Mouse (Mus musculus) ES-Bruce4 (cell line): Measurements from ENCODE around the gene Map3k7cl.

ENCODE experiments used
- CTCF ChIP-seq: IDR thresholded peaks from one replicate; pipeline ENCODE4 v1.8.1; 2011; ENCODE audit warnings: low read depth, low read length
- POLR2A ChIP-seq: IDR thresholded peaks from one replicate; pipeline ENCODE4 v1.8.1; 2011; ENCODE audit warnings: low read length; ENCODE audit not compliant: insufficient read depth

GRCm38 (mm10) chr16:87635213-87635755 lies 82.2 kb downstream of the Map3k7cl start:
- TF ChIP-seq POLR2A: no peak
- no peak for TF ChIP-seq CTCF
